Mouse (Mus musculus) adrenal gland, postnatal 14 days (tissue): Measurements from ENCODE around the gene Slc22a4. TPM values are rescaled to one million over a fixed set of nuclear protein-coding genes. Genes with fewer than 3 reads are reported as not detected.

Experiments used
- DNase-seq: peaks from one replicate; pipeline ENCODE4 v3.0.0; 2021; ENCODE audit warnings: mixed read lengths
- long read RNA-seq, 2 experiments: library from polyadenylated mRNA; stranded (forward); transcript quantifications; one replicate each; pipeline ENCODE4 v2.0.0; 2021
- total RNA-seq: library from RNA; stranded (reverse); gene quantifications from 2 replicates; pipeline ENCODE4 v1.2.3, GENCODE M21; 2021

Slc22a4 gene
- total RNA-seq: 3.5 and 7.2 TPM in 2 replicates
- long read RNA-seq, experiment 1, partial matches to known transcripts: 1 of 6 reads
- long read RNA-seq, experiment 1, other reads (novel, unspliced or antisense): 2 of 6 reads
- long read RNA-seq, experiment 2, partial matches to known transcripts: 1 of 3 reads
- long read RNA-seq, experiment 2, other reads (novel, unspliced or antisense): 0 of 3 reads

GRCm38 (mm10) chr11:54028044-54028951, at the start of gene Slc22a4:
Slc22a4 (minus strand) TSS chr11:54028090.
- peak; percentile 90 for DNase-seq

- no peak for DNase-seq
These were observed 48.2 kb upstream of the Slc22a4 start for GRCm38 (mm10) chr11:54076101-54076500.

GRCm38 (mm10) chr11:54075353-54075752, 47.5 kb upstream of the Slc22a4 start:
- DNase-seq: no peak

- no peak for DNase-seq
These were observed 45.4 kb upstream of the Slc22a4 start for GRCm38 (mm10) chr11:54073291-54073690.

GRCm38 (mm10) chr11:54071726-54072445, 44.0 kb upstream of the Slc22a4 start:
- DNase-seq: peak; percentile 88

GRCm38 (mm10) chr11:54068520-54069371, 40.9 kb upstream of the Slc22a4 start, which contains the start of gene Pdlim4:
Pdlim4 (minus strand) TSS chr11:54069014.
- DNase-seq: peak; percentile 73

GRCm38 (mm10) chr11:54067996-54068519, 40.2 kb upstream of the Slc22a4 start:
- no peak for DNase-seq

- DNase-seq: no peak
These were observed 39.6 kb upstream of the Slc22a4 start for GRCm38 (mm10) chr11:54067318-54067995.

- DNase-seq: no peak
These were observed 38.5 kb upstream of the Slc22a4 start for GRCm38 (mm10) chr11:54066400-54066799.

- DNase-seq: no peak
These were observed 38.0 kb upstream of the Slc22a4 start for GRCm38 (mm10) chr11:54065915-54066178.

GRCm38 (mm10) chr11:54065106-54065914, 37.4 kb upstream of the Slc22a4 start:
- no peak for DNase-seq

- DNase-seq: no peak
These were observed 36.6 kb upstream of the Slc22a4 start for GRCm38 (mm10) chr11:54064412-54064978.

- no peak for DNase-seq
These were observed 35.5 kb upstream of the Slc22a4 start for GRCm38 (mm10) chr11:54063472-54063775.

- no peak for DNase-seq
These were observed 35.0 kb upstream of the Slc22a4 start for GRCm38 (mm10) chr11:54062753-54063471.

GRCm38 (mm10) chr11:54062086-54062752, 34.3 kb upstream of the Slc22a4 start:
- peak; percentile 91 for DNase-seq

- peak; percentile 56 for DNase-seq
These were observed 32.4 kb upstream of the Slc22a4 start for GRCm38 (mm10) chr11:54060316-54060715.

GRCm38 (mm10) chr11:54059526-54059925, 31.6 kb upstream of the Slc22a4 start:
- no peak for DNase-seq

GRCm38 (mm10) chr11:54058643-54059042, 30.8 kb upstream of the Slc22a4 start:
- no peak for DNase-seq
